Mouse (Mus musculus) spleen, postnatal 10 days (tissue): Measurements from ENCODE around the gene Socs7.

Experiments
- DNase-seq, 2 experiments: peaks; one replicate each; pipeline ENCODE4 v3.0.0; 2021 to 2022; ENCODE audit warnings: low spot score in 2 of 2

Gene Socs7

DNA sequence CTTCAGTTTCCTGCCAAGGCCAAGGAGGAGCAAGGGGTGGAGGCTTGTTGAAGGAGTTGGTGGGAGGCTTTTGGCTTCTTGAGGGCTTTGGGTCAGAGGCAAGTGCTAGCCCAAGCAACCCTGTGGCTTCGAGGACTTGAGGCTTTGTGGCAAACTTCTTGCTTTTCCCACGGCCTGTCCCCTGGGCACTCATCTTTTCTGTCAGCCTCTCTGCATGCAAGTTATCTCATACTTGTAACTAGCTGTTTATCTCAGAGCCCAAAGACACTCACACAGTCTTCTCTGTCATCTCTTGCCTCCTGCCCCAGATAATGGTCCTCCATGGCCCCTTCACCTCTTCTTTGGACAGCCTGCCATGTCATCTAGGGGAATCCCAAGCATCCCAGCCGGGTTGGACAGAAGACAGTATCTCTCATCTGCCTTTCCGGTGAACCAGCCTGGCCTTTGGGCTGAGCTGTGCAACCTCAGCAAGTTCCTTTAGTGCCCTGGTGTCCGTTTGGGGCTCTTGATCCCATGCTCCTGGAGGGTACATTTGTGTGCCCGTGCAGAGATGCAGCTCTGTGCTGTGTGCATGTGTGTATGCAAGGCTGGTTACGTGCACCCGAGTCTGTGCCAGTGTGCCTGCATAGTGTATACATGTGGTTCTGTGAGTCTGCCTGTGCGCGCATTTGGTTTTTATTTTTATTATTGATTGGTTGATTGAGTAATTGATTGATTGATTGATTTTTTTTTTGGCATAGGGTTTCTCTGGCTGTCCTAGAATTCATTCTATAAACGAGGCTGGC lies 80.7 kb downstream of the Socs7 start:
- peak in 1 of 2 experiments; percentile 65 for DNase-seq

DNA sequence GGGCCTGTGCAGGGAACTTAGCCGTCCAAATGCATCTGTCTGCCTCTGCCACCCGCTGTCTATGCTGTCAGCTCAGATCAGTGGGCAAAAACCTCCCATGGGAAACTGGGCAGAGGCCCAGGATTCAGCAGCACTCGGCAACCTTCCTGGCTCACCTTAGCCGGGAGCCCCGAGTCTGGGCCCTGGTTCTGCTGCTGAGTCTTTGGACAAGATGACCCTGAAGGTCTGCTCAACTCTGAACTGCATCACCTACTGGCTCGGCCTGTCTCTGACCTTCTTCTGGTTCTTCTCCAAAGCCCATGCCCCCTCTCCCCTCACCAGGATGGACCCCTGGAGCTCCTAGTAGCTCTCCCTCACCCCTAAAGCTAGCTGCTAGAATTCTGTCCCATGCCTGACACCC lies 83.2 kb downstream of the Socs7 start:
- peak; percentile 37 to 54 for DNase-seq

DNA sequence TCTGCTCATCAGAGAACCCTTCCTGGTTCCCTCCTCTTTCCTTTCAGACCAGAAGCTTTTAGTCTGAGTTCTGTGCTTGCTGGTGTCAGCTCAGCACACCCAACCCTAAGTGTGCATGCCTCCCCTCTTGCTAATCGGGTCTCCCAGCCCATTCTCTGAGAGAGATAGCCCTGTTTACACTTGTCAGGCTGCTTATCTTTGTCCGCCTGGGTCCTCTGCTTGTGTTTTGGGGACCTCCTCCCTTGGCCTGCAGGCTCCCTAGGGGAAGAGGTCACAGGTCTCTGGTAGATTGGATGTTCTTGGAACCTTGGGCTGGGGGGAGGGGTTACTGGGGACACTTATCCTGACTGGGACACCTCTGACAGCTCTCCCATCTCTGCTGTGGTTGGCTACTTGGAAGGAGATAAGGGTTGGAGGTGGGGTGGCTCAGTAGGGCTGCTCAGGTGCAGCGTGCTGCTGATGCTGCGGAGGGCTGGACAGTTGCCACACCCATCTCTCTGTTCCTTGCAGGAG lies 83.7 kb downstream of the Socs7 start:
- DNase-seq: peak; percentile 64 to 77

DNA sequence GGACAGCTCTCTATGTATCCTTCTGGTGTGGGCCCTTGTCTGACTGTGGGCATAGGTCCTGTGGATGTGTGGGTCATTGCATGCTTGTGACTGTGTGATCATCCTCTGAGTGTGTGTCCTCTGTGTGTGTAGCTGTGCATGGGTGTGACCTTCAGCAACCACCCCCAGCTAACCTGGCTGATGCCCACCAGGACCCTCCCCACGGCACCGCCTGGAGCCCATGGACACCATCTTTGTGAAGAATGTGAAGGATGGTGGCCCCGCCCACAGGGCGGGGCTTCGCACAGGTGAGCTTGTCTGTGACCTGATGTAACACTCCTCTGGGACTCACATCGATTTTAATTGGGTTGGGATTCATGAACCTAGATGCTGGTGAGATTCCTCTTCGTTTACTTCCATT lies 85.6 kb downstream of the Socs7 start:
- DNase-seq: no peak
